Mouse (Mus musculus): ENCODE results near the gene Cdpf1.

The Cdpf1 gene

DNA sequence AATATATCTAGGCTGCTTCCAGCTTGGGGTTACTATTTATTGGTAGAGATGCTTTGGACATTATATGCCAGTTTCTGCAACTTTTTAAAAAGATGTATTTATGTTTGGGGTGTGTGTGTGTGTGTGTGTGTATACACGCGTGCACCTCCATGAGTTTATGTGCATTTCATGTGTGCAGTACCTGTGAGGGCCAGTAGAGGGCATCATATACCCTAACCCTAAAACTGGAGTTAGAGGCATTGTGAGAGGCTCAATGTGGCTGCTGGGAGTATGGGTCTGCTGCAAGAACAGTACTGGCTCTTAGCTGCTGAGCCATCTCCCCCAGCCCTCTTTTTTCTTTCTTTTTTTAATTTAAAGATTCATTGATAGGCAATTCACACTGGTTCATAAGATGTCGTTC lies 53.7 kb downstream of the Cdpf1 start:
- DNase-seq = no peak
